Mouse (Mus musculus): ENCODE results near the gene Cd160. TPM values are rescaled to one million over a fixed set of nuclear protein-coding genes. Genes with fewer than 3 reads are reported as not detected.

Gene Cd160
- polyA plus RNA-seq, 1 experiment: 3.4 TPM

DNA sequence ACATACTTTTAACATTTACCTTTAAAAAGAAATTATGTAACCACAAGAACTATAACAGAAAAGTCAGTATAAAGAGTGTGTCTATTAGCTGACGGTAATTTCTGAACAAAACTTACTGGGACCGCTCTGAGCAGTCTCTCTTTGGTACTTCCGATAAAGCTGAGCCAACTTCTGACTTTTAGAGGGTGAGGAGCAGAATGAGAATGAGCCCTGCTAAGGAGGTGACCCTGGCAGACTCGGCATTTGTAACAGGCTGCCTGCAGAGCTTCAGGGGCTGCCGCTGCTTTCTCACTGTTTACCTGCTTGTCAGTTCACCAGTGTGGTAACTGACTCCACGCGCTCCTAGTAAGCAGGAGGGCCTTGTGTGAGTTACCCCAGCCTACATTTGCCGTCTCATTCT, 46.9 kb downstream of the Cd160 start:
- H3K4me1 ChIP-seq (ENCODE audit: control insufficient read depth, insufficient read depth, insufficient read length, low read length): no peaks in the 10 kb centered on the region
- no peaks in the 10 kb centered on the region for H3K27me3 ChIP-seq (ENCODE audit: control insufficient read depth, insufficient read depth, low read length)
- peaks cover 28% of the 10 kb centered on the region for H3K36me3 ChIP-seq (ENCODE audit: control insufficient read depth, insufficient read depth, low read length)
- 87% methylated on average over 8 of the region's 8 CpGs for WGBS
- TF ChIP-seq CTCF (IDR thresholded peaks at IDR 0.05; ENCODE audit: extremely low read depth, insufficient read length, insufficient replicate concordance, low read depth, low read length): no peak
- no peak for TF ChIP-seq POLR2A (IDR thresholded peaks at IDR 0.05; ENCODE audit: low read depth, low read length)
- H3K4me3 ChIP-seq (ENCODE audit: low read depth, low read length): no peak overlapping the region
- no peak overlapping the region for H3K27ac ChIP-seq (ENCODE audit: insufficient read depth, low read depth, low read length)

DNA sequence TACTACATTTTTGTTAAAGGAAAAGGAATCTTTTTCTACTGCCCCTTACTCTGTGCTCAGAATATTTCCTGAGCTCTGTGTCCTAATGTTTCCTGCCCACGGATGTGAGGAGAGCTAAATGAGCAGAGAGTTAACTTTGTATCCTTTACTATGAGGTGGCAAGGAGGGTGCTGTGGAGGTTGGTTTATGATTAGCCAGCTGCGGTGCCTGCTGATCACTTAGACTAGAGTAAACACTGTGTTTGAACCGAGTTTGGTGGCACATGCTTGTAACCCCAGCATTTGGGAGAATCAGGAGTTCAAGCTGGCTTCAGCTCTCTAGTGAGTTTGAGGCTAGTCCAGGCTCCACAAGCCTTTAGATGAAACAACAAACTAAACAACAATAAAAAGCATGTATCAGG, 52.0 kb downstream of the Cd160 start:
- Histone ChIP-seq H3K4me1 (ENCODE audit: control insufficient read depth, insufficient read depth, insufficient read length, low read length) (no peaks in the 10 kb centered on the region), H3K27me3 (ENCODE audit: control insufficient read depth, insufficient read depth, low read length) (no peaks in the 10 kb centered on the region), H3K36me3 (ENCODE audit: control insufficient read depth, insufficient read depth, low read length) (peaks cover 21% of the 10 kb centered on the region), H3K27ac (ENCODE audit: insufficient read depth, low read depth, low read length) (no peak overlapping the region), H3K4me3 (ENCODE audit: low read depth, low read length) (no peak overlapping the region)
- WGBS: 22% methylated on average over 3 of the region's 3 CpGs
- TF ChIP-seq CTCF (IDR thresholded peaks at IDR 0.05; ENCODE audit: extremely low read depth, insufficient read length, insufficient replicate concordance, low read depth, low read length): no peak
- no peak for TF ChIP-seq POLR2A (IDR thresholded peaks at IDR 0.05; ENCODE audit: low read depth, low read length)

GRCm38 (mm10) chr3:96772949-96773348, 56.2 kb downstream of the Cd160 start:
- no peaks in the 10 kb centered on the region for H3K27me3 ChIP-seq (ENCODE audit: control insufficient read depth, insufficient read depth, low read length)
- peaks cover 21% of the 10 kb centered on the region for H3K36me3 ChIP-seq (ENCODE audit: control insufficient read depth, insufficient read depth, low read length)
- no peak overlapping the region for H3K4me3 ChIP-seq (ENCODE audit: low read depth, low read length)
- H3K4me1 ChIP-seq (ENCODE audit: control insufficient read depth, insufficient read depth, insufficient read length, low read length): no peaks in the 10 kb centered on the region
- 48% methylated on average over 1 of the region's 1 CpGs for WGBS
- H3K27ac ChIP-seq (ENCODE audit: insufficient read depth, low read depth, low read length): no peak overlapping the region
- TF ChIP-seq POLR2A (IDR thresholded peaks at IDR 0.05; ENCODE audit: low read depth, low read length): no peak
- no peak for TF ChIP-seq CTCF (IDR thresholded peaks at IDR 0.05; ENCODE audit: extremely low read depth, insufficient read length, insufficient replicate concordance, low read depth, low read length)

DNA sequence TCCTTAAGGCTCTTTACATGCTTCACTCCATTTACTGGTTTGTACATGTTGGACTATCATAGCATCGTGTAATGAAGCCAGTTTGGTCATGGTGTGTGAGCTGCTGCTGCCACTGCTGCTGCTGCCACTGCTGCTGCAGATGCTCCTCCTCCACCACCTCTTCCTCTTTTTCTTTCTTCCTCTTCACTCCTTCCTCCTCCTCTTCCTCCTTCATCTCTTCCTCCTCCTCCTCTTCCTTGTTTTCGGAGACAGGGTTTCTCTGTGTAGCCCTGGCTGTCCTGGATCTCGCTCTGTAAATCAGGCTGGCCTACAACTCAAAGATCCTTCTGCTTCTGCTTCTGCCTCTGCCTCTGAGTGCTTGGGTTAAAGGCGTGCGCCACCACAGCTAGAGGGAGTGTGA, 59.2 kb downstream of the Cd160 start:
- Histone ChIP-seq H3K27me3 (ENCODE audit: control insufficient read depth, insufficient read depth, low read length) (no peaks in the 10 kb centered on the region), H3K4me1 (ENCODE audit: control insufficient read depth, insufficient read depth, insufficient read length, low read length) (no peaks in the 10 kb centered on the region; the same call in 1 of the 2 replicates), H3K36me3 (ENCODE audit: control insufficient read depth, insufficient read depth, low read length) (peaks cover 7% of the 10 kb centered on the region; the same call in 1 of the 2 replicates), H3K27ac (ENCODE audit: insufficient read depth, low read depth, low read length) (no peak overlapping the region), H3K4me3 (ENCODE audit: low read depth, low read length) (no peak overlapping the region)
- TF ChIP-seq CTCF (IDR thresholded peaks at IDR 0.05; ENCODE audit: extremely low read depth, insufficient read length, insufficient replicate concordance, low read depth, low read length) (no peak), POLR2A (IDR thresholded peaks at IDR 0.05; ENCODE audit: low read depth, low read length) (no peak)
- 87% methylated on average over 5 of the region's 5 CpGs for WGBS

DNA sequence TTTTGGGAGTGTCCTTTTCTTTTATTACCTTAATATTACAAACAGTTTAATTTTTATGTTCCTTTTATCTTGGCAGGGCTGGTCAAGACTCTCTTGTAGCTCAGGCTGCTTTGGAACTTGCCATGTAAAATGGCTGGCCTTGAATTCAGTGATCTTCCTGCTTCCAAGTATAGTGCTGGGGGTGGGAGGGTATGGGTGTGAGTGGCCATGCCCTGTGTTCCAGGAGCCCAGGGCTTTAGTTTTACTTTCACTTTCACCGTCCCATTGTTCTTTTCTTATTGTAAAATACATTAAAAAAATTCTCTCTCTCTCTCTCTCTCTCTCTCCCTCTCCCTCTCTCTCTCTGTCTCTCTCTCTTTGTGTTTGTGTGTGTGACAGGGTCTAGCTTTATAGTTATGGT, 64.6 kb downstream of the Cd160 start:
- Histone ChIP-seq H3K27me3 (ENCODE audit: control insufficient read depth, insufficient read depth, low read length) (no peaks in the 10 kb centered on the region), H3K27ac (ENCODE audit: insufficient read depth, low read depth, low read length) (no peak overlapping the region), H3K4me3 (ENCODE audit: low read depth, low read length) (no peak overlapping the region), H3K4me1 (ENCODE audit: control insufficient read depth, insufficient read depth, insufficient read length, low read length) (no peaks in the 10 kb centered on the region; the same call in 1 of the 2 replicates), H3K36me3 (ENCODE audit: control insufficient read depth, insufficient read depth, low read length) (peaks cover 5% of the 10 kb centered on the region)
- TF ChIP-seq POLR2A (IDR thresholded peaks at IDR 0.05; ENCODE audit: low read depth, low read length) (no peak), CTCF (IDR thresholded peaks at IDR 0.05; ENCODE audit: extremely low read depth, insufficient read length, insufficient replicate concordance, low read depth, low read length) (no peak)
- 19% methylated on average over 1 of the region's 1 CpGs for WGBS

GRCm38 (mm10) chr3:96759695-96760094, 69.5 kb downstream of the Cd160 start:
- TF ChIP-seq POLR2A (IDR thresholded peaks at IDR 0.05; ENCODE audit: low read depth, low read length): no peak
- no peak for TF ChIP-seq CTCF (IDR thresholded peaks at IDR 0.05; ENCODE audit: extremely low read depth, insufficient read length, insufficient replicate concordance, low read depth, low read length)
- no peak overlapping the region for H3K27ac ChIP-seq (ENCODE audit: insufficient read depth, low read depth, low read length)
- H3K4me1 ChIP-seq (ENCODE audit: control insufficient read depth, insufficient read depth, insufficient read length, low read length): 0 out of 2 replicates have a peak, but pooled peaks cover 1% of the 10 kb centered on the region
- no peak overlapping the region for H3K4me3 ChIP-seq (ENCODE audit: low read depth, low read length)
- WGBS: 86% methylated on average over 4 of the region's 4 CpGs
- H3K36me3 ChIP-seq (ENCODE audit: control insufficient read depth, insufficient read depth, low read length): peaks cover 10% of the 10 kb centered on the region
- no peaks in the 10 kb centered on the region for H3K27me3 ChIP-seq (ENCODE audit: control insufficient read depth, insufficient read depth, low read length)

DNA sequence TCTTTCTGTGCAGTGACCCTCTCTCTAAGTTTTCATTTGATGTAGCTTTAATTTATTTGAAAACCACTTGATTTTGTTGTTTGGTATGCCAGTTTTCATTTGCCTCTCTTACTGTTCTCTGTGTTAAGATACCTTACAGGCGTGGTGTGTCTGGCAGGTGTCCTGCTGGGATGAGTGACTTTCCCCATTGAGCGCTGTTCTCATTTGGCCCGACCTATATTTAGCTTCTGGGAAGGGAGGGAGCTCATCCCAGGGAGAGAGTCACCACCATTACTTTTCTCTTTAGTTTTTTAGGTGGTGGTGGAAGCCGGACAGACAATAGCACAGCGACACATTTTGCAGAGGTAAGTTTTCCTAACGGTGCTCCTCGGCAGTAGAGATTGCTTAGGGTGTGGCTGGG, 71.5 kb downstream of the Cd160 start:
- no peaks in the 10 kb centered on the region for H3K27me3 ChIP-seq (ENCODE audit: control insufficient read depth, insufficient read depth, low read length)
- 71% methylated on average over 7 of the region's 7 CpGs for WGBS
- H3K4me3 ChIP-seq (ENCODE audit: low read depth, low read length): no peak overlapping the region
- TF ChIP-seq POLR2A (IDR thresholded peaks at IDR 0.05; ENCODE audit: low read depth, low read length) (no peak), CTCF (IDR thresholded peaks at IDR 0.05; ENCODE audit: extremely low read depth, insufficient read length, insufficient replicate concordance, low read depth, low read length) (no peak)
- peaks cover 14% of the 10 kb centered on the region for H3K36me3 ChIP-seq (ENCODE audit: control insufficient read depth, insufficient read depth, low read length)
- H3K4me1 ChIP-seq (ENCODE audit: control insufficient read depth, insufficient read depth, insufficient read length, low read length): 0 out of 2 replicates have a peak, but pooled peaks cover 1% of the 10 kb centered on the region
- H3K27ac ChIP-seq (ENCODE audit: insufficient read depth, low read depth, low read length): no peak overlapping the region
